ENCODE assay signal across 8 mouse cellular contexts in genomic region chr13:63496646-63497582, GRCm38 (mm10). TPM values are rescaled to one million over a fixed set of nuclear protein-coding genes. Genes with fewer than 3 reads are reported as not detected.
DNase-seq lines count a peak whose midpoint lies in the region; TF ChIP-seq lines count a peak whose summit lies in the region.

Gene Fancc, minus strand, starts transcription at chr13:63497278.

- no peaks in the 10 kb centered on the region for H3K9me3 ChIP-seq in heart, embryonic 10.5 days

- 32% methylated on average over 23 of the region's 23 CpGs for WGBS in heart, embryonic 10.5 days

- intact Hi-C loops in gastrocnemius, adult 2 months (cut with DNase I): no loop called here

- TF ChIP-seq CTCF in cortical plate, adult 2 months (IDR thresholded peaks at IDR 0.05; ENCODE audit: extremely low read depth, insufficient read depth, low read length): no peak
- no peak for TF ChIP-seq CTCF in gastrocnemius, adult 2 months (IDR thresholded peaks at IDR 0.05)

- 0 out of 2 replicates have a peak within 1 kb of the TSS, but pooled peaks have one; percentile 32 for H3K27ac ChIP-seq in heart, embryonic 10.5 days
- H3K27ac ChIP-seq in cortical plate, adult 2 months (ENCODE audit: insufficient read depth, low read length): no peak within 1 kb of the TSS
- no peak within 1 kb of the TSS for H3K27ac ChIP-seq in gastrocnemius, adult 2 months

- no peak for TF ChIP-seq POLR2A in cortical plate, adult 2 months (IDR thresholded peaks at IDR 0.05; ENCODE audit: extremely low read depth, insufficient read depth, low read length)

- peaks cover 3% of the 10 kb centered on the region; the same call in 1 of the 2 replicates for H3K4me1 ChIP-seq in heart, embryonic 10.5 days
- H3K4me1 ChIP-seq in cortical plate, adult 2 months (ENCODE audit: control insufficient read depth, insufficient read depth, low read length): no peaks in the 10 kb centered on the region

- no peak for DNase-seq in heart, embryonic 10.5 days (ENCODE audit: low spot score)
- no peak for DNase-seq in heart, adult 9 months (ENCODE audit: low spot score in 2 of 2)
- peak; percentile 14 to 24 for DNase-seq in B cell, adult 2 months
- peak; percentile 75 for DNase-seq in hindlimb bud, embryonic 11.5 days (ENCODE audit: extremely low spot score, low read depth, low spot score)
- peak; percentile 32 for DNase-seq in lung, postnatal 10 days
- no peak for DNase-seq in gastrocnemius, adult 2 months
- no peak for DNase-seq in left cerebral cortex, adult 11 months (ENCODE audit: low spot score)

- no peaks in the 10 kb centered on the region for H3K36me3 ChIP-seq in heart, embryonic 10.5 days

- H3K4me3 ChIP-seq in heart, embryonic 10.5 days: peak within 1 kb of the TSS; percentile 35
- no peak within 1 kb of the TSS for H3K4me3 ChIP-seq in cortical plate, adult 2 months (ENCODE audit: insufficient read depth, low read length)
- H3K4me3 ChIP-seq in gastrocnemius, adult 2 months: no peak within 1 kb of the TSS

- no peaks in the 10 kb centered on the region for H3K27me3 ChIP-seq in heart, embryonic 10.5 days (ENCODE audit: insufficient read depth, poor library complexity, severe bottlenecking)

RNA-seq across cellular contexts. Expression of gene Fancc, which starts in this region (rescaled TPM):
- 15.8 and 18.3 TPM in 2 replicates for polyA plus RNA-seq in heart, embryonic 10.5 days (2016; fragmentation: Nextera tagmentation; extraction: Ambion mirVana)
- 12.3 and 14.8 TPM in 2 replicates for polyA plus RNA-seq in cortical plate, adult 2 months (2012; rRNA removed)
- 1 to 10 TPM; 2.3 to 2.6 TPM for total RNA-seq in gastrocnemius, adult 2 months (2021)

Comparison
In these comparisons a context has a peak if more than half of its experiments do, and no peak if none do; other contexts are left out.
1. DNase-seq: peak in B cell, adult 2 months (2 of 2), hindlimb bud, embryonic 11.5 days (single experiment) and lung, postnatal 10 days (single experiment); none in heart, embryonic 10.5 days (single experiment), heart, adult 9 months (0 of 2), gastrocnemius, adult 2 months (single experiment) and left cerebral cortex, adult 11 months (single experiment).